Mouse (Mus musculus) hindbrain, embryonic 14.5 days (tissue): Measurements from ENCODE around the gene Crebzf. TPM values are rescaled to one million over a fixed set of nuclear protein-coding genes. Genes with fewer than 3 reads are reported as not detected.

ENCODE experiments used
- ATAC-seq: fragments of 200-750 bp; cut with Nextera tagmentation; 2 replicates; pipeline ENCODE4 v1.8.0; 2017; ENCODE audit warnings: moderate number of reproducible peaks, mild to moderate bottlenecking, moderate TSS enrichment, moderate library complexity; ENCODE audit not compliant: low FRiP score
- DNase-seq: peaks from one replicate; pipeline ENCODE4 v3.0.0-alpha.2; 2015; ENCODE audit warnings: low spot score
- H3K27ac ChIP-seq: fragments of 300-500 bp; sonication (generic); 2 replicates; pipeline ENCODE4 v1.5.1; 2014; ENCODE audit warnings: mild to moderate bottlenecking, moderate library complexity
- H3K27me3 ChIP-seq: fragments of 300-500 bp; sonication (generic); 2 replicates; pipeline ENCODE4 v1.6.1; 2014; ENCODE audit warnings: mild to moderate bottlenecking, low read length, mixed read lengths; ENCODE audit not compliant: control insufficient read depth, insufficient read depth
- H3K36me3 ChIP-seq: fragments of 300-500 bp; sonication (generic); replicated peaks from 2 replicates; pipeline ENCODE4 v1.6.1; 2014; ENCODE audit not compliant: control insufficient read depth, insufficient read depth
- H3K4me1 ChIP-seq: fragments of 300-500 bp; sonication (generic); replicated peaks from 2 replicates; pipeline ENCODE4 v1.6.1; 2014; ENCODE audit warnings: antibody characterized with exemption, low read length, mixed read lengths; ENCODE audit not compliant: control insufficient read depth, insufficient read depth
- H3K4me2 ChIP-seq: fragments of 300-500 bp; sonication (generic); replicated peaks from 2 replicates; pipeline ENCODE4 v1.6.1; 2014; ENCODE audit warnings: mild to moderate bottlenecking, moderate library complexity
- H3K4me3 ChIP-seq: fragments of 300-500 bp; sonication (generic); replicated peaks from 2 replicates; pipeline ENCODE4 v1.5.1; 2014; ENCODE audit warnings: mild to moderate bottlenecking, low read length
- H3K9ac ChIP-seq: fragments of 300-500 bp; sonication (generic); 2 replicates; pipeline ENCODE4 v1.6.1; 2014
- H3K9me3 ChIP-seq: fragments of 300-500 bp; sonication (generic); 2 replicates; pipeline ENCODE4 v1.6.1; 2016; ENCODE audit warnings: low read length; ENCODE audit not compliant: control insufficient read depth
- WGBS: fragments of 180-500 bp; shearing (Covaris S2); extraction: QIAGEN DNeasy Blood & Tissue Kit; methylation state at CpG from one replicate; pipeline ENCODE4 v1.1.7; 2014; 5-methylcytosine and 5-hydroxymethylcytosine counted together
- polyA plus RNA-seq: library from polyadenylated mRNA; unstranded; fragments of >200 nt; fragmentation: Nextera tagmentation; extraction: Ambion mirVana; gene quantifications from 2 replicates; pipeline ENCODE4 v1.2.1, GENCODE M21; 2014

Gene Crebzf
- polyA plus RNA-seq, 1 experiment from 2014 or later: 45.4 TPM

DNA sequence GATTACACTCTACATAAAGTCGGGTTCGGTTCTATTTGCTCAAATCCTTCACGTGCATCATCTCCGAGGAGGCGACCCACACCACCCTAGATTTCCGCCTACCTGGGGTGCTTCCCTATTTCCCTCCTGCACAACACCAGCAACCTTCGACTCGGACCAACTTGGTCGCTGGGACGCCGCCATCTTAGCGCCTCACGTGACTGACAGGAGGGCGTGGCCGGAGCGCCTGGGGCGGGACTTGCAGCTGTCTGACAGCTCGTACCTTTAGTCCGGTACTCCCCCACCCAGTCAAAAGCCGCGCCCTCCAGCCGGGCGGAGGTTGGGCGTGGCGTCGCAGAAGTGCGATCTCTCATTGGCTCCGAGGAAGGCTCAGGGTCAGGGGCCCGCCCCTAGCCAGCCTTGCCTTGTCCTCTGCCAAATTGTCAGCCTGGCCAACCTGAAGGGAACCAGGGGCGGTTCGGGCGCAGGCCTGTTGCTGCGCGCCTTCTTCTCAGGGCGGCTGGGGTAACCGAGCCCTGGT is 33.3 kb downstream of the Crebzf start, which contains the start of gene Tmem126b:
Tmem126b (minus strand) TSS at position 209 of the 520 bp plus-strand sequence.
- peak within 1 kb of the TSS; percentile 70 for H3K4me2 ChIP-seq
- peak; percentile 97 for DNase-seq
- peak within 1 kb of the TSS; percentile 76 for H3K9ac ChIP-seq
- H3K36me3 ChIP-seq: no peaks in the 10 kb centered on the region
- no peaks in the 10 kb centered on the region for H3K9me3 ChIP-seq
- under 1% methylated on average over 35 of the region's 36 CpGs for WGBS
- H3K27me3 ChIP-seq: peaks cover 3% of the 10 kb centered on the region; the same call in 1 of the 2 replicates
- H3K27ac ChIP-seq: peak within 1 kb of the TSS; percentile 87
- peak within 1 kb of the TSS; percentile 57 for H3K4me3 ChIP-seq
- peak; percentile 100 for ATAC-seq
- H3K4me1 ChIP-seq: peaks cover 9% of the 10 kb centered on the region

DNA sequence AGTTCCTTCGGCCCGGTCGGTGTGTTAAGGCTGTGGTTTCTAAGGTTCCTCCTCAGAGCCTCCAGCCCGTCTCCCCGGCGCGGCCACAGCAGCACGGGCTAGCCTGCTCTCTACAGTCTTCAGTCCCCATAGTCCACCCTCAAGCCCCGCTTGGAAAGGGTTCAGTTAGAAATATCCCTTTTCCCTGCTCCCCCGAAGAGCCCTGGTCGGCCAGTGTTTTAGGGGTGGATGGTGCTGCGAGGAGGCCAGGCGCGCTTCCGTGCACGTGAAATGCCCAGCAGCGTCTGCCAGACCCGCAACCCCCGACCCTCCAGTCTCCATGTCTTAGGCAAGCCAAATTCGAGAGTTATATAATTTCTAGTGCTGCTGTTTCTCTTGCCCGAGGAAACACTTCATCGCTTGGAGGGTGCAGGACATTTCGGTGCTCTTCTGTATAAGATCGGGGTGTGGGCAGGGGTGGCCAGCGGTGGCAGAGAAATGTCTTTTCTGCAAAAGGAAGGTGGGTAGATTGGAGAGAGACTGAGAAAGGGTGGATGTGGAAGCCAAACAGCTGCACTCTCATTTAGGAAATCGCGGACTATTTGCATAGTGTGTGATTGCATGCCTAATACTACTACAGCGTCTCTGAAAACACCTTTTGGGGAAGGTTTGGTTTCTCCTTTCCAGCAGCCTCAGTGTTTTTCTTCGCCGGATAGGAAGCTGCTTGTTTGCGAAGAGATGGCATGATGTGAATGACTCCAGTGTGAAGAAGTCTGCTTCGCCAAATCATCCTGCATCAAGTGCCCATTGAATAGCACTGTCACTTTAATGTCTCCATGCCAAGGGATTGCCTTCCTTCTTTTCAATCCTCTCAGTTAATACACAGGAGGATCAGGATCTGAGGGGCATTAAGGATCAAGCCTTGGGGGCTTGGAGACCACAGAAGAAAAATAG is 34.0 kb downstream of the Crebzf start, which contains the start of gene Dlg2:
Dlg2 (plus strand) TSS at position 360 of the 933 bp plus-strand sequence.
- WGBS: under 1% methylated on average over 32 of the region's 32 CpGs
- H3K4me1 ChIP-seq: peaks cover 9% of the 10 kb centered on the region
- DNase-seq (peak; percentile 56), ATAC-seq (peak; percentile 70; the same call in 1 of the 2 replicates)
- H3K27me3 ChIP-seq: peaks cover 3% of the 10 kb centered on the region; the same call in 1 of the 2 replicates
- H3K4me2 ChIP-seq: peak within 1 kb of the TSS; percentile 70
- H3K36me3 ChIP-seq: no peaks in the 10 kb centered on the region
- H3K9ac ChIP-seq: peak within 1 kb of the TSS; percentile 76
- H3K27ac ChIP-seq: peak within 1 kb of the TSS; percentile 87
- peak within 1 kb of the TSS; percentile 57 for H3K4me3 ChIP-seq
- no peaks in the 10 kb centered on the region for H3K9me3 ChIP-seq

DNA sequence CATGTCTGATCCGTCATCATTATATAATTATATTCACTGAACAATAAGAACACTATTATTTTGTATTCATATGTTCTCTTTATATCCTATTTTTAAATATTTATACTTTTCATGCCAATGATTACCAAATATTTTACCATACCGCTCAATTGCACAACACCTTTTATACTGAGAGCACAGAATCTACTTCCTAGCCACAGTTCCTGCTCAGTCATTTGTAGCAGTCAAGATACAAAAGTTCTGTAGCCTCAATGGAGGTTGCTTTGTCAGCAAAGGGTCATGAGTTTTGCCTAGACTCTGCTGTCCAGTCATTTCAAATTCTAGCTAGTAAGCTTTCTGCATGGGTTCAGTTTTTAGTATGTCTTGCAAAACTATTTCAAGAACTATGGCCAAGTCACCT is 40.1 kb downstream of the Crebzf start:
- no peaks in the 10 kb centered on the region for H3K36me3 ChIP-seq
- no peak for DNase-seq
- H3K9ac ChIP-seq: no peak overlapping the region
- no peak overlapping the region for H3K27ac ChIP-seq
- ATAC-seq: no peak
- no peak overlapping the region for H3K4me2 ChIP-seq
- peaks cover 3% of the 10 kb centered on the region; the same call in 1 of the 2 replicates for H3K27me3 ChIP-seq
- H3K9me3 ChIP-seq: no peaks in the 10 kb centered on the region
- H3K4me1 ChIP-seq: no peaks in the 10 kb centered on the region
- no peak overlapping the region for H3K4me3 ChIP-seq
- 92% methylated on average over 2 of the region's 2 CpGs for WGBS

Other genes starting within 250 kb of the Crebzf start
- gene Ccdc83, start 177.0 kb upstream of the Crebzf start, polyA plus RNA-seq: not detected in 2 replicates
- 8.0 and 8.3 TPM in 2 replicates for gene Sytl2, start 140.5 kb upstream of the Crebzf start, polyA plus RNA-seq
- 1.9 and 2.3 TPM in 2 replicates for gene Ccdc89, start 16.2 kb upstream of the Crebzf start, polyA plus RNA-seq
- 125 and 132 TPM in 2 replicates for gene Tmem126a, start 14.5 kb downstream of the Crebzf start, polyA plus RNA-seq
- gene Tmem126b, start 33.3 kb downstream of the Crebzf start, polyA plus RNA-seq: 40.8 and 44.5 TPM in 2 replicates
- 30.0 and 32.0 TPM in 2 replicates for gene Dlg2, start 33.9 kb downstream of the Crebzf start, polyA plus RNA-seq